Mouse (Mus musculus) v-Abl transformed pro-B cells (cell line): Measurements from ENCODE around the gene Cox4i2.

Source experiments
- in situ Hi-C, 2 experiments: fragments of 400-800 bp; cut with MboI; formaldehyde crosslinking; loops; one replicate each; pipeline ENCODE4 v1.15.1; 2025; ENCODE audit not compliant: unreplicated experiment in 2 of 2

Gene Cox4i2

GRCm38 (mm10) chr2:152753944-152754711, at the start of gene Cox4i2:
TSS of gene Cox4i2 (plus strand) at chr2:152754173.
- in situ Hi-C loops: no loop called here

- in situ Hi-C loops: loop anchor here in 1 of 2 experiments (5.0 kb wide), 2 partner anchors 33 to 63 kb away; partner anchors contain the start of gene Id1
Observed at GRCm38 (mm10) chr2:152704256-152704605, 49.7 kb upstream of the Cox4i2 start.

DNA sequence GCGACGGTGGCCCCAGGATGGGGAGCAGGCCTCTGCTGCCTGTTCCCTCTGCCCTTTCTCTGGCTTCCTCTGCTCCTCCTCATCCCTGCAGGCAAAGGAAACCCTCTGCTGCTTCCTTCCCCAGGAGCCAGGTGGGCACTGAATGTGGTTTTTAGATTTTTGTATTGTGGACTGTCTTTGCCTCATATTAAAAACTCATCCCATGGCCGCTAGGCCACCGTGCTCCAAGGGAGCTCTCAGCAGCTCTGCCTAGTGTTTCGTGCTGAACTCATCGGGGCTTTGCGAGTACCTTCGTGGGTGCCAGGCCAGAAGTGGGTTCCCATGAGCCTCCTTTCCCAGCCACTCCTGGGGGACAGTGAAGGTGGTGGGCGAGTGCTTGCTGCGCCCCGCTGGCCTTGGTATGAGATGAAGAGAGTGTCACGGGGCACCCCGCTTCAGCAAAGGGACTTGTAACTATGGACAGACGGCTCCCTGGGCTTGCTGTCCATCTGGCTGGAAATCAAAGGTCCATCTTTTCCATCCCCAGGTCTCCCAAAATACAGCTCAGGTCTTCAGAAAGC, 49.1 kb upstream of the Cox4i2 start:
- in situ Hi-C loops: loop anchor here in 1 of 2 experiments (5.0 kb wide), 2 partner anchors 32 to 62 kb away; partner anchors contain the start of gene Id1

DNA sequence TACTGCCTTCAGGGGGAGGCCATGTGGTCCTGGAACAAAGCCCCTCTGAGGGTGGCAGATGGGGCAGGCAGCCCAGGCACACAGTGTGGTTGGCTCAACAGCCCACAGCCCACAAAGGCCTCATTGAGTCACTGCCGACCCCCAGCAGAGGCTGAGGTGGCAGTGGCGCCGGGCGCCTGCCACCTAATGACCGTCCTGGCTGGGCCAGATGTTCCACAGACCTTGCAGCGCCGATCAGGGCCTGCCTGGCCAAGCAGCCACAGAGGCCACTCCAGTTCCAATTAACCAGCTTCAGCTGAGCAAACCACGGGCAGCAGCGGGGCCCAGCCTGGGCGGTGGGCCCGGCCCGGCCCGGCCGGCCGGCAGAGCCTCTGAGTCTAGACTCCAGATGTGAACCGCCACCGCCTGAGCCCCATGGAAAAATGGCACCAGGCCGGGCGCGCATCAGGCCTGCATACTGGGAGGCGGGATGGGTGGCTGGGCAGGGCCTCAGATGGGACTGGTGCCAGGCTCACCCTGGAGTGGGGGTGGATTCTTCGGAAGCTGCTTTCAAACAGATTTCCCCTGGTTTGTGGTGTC, 47.9 kb upstream of the Cox4i2 start:
- in situ Hi-C loops: no loop called here

- in situ Hi-C loops: no loop called here
Observed at GRCm38 (mm10) chr2:152707186-152707585, 46.8 kb upstream of the Cox4i2 start.

GRCm38 (mm10) chr2:152707627-152708026, 46.3 kb upstream of the Cox4i2 start:
- in situ Hi-C loops: no loop called here

GRCm38 (mm10) chr2:152709066-152709465, 44.9 kb upstream of the Cox4i2 start:
- in situ Hi-C loops: no loop called here

DNA sequence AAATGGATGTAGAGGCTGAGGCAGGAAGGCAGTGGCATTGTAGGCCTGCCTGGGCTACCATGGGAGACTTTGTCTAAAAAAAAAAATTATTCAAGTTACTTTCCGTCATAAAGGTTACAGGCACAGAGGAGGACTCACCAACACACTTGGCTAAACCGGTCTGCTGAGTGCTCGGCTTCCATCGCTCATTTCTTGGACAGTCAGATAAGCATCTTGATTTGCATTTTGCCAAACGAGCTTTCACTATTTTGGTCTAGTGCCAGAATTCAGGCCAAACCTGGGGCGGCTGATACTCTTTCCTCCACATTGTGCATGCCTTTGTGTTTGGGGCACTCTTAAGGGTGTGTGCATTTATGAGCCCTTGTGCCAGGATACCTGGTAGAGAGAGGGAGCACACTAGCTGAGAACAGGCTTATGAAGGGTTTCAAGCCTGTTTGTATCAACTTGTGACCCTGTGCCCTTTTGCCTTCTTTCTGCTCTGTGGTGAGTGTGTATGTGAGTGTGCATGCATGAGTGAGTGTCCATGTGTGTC, 37.7 kb upstream of the Cox4i2 start:
- in situ Hi-C loops: no loop called here

- in situ Hi-C loops: no loop called here
Observed at GRCm38 (mm10) chr2:152717652-152718051, 36.3 kb upstream of the Cox4i2 start.

DNA sequence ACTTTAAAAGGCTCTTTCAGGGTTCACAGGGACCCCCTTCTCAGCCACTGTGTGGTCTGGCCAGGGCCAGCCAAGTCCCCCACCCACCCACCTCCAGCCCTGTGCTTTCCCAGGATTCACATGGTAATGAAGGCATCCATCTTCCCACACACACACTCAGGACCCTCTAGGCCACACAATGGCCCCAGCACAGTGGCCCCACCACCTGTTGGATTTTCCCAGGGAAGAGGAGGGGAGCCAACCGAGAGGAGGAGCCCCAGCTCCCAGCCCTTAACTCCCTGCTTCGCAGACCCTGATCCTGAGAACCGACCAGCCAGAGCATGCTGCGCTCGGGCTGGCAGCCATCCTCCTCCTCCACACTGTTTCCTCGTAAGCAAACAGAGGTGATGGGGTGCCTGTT, 35.9 kb upstream of the Cox4i2 start:
- in situ Hi-C loops: no loop called here

DNA sequence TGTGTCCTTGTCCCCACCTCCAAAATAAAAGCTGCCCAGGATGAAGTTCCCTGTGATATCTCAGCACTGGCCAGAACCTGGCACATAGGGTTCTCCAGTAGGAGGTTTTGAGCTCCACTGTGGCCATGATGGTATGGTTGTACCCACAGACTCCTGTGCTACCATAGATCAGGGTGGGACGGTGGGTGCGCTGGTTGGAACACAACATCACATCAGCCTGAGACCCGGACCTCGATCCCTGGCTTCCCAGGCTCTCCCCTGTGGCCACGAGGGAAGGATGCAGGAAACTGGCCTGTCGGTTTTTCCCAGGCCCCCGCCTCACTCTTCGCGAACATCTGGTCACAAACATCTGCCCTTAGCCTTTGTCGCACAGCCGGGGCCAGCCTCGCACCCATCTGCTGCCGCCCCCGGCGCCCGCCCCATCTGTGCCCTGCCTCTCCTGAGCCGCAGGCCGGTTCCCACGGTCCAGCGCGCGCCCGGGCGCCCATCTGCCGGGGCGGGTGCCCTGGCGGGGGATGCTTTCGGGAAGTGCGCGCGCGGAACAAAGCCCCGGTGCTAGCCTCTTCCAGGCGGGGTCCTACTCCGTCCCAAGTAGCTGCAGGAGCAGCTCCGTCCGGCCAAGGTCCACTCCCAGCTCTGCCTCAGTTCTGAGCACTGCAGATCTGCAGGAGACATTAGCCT, 30.2 kb upstream of the Cox4i2 start:
- in situ Hi-C loops: no loop called here

DNA sequence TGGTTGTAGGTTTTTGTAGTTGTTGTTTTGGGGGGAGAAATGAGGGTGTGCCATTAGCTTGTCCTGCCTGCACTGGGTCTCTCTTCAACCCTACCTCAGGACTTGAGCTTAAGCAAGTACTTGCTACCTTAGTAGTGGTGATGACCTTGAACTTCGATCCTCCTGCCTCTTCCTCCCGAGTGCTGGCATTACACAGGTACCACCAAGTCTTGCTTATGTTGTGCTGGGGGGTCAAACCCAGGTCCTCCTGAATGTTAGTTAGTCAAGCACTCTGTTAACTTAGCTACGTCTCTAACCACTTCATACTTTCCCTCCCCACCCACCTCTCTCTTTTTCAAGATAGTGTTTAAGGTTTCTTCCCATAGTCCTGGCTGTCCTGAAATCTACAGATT, 29.6 kb upstream of the Cox4i2 start:
- in situ Hi-C loops: no loop called here

DNA sequence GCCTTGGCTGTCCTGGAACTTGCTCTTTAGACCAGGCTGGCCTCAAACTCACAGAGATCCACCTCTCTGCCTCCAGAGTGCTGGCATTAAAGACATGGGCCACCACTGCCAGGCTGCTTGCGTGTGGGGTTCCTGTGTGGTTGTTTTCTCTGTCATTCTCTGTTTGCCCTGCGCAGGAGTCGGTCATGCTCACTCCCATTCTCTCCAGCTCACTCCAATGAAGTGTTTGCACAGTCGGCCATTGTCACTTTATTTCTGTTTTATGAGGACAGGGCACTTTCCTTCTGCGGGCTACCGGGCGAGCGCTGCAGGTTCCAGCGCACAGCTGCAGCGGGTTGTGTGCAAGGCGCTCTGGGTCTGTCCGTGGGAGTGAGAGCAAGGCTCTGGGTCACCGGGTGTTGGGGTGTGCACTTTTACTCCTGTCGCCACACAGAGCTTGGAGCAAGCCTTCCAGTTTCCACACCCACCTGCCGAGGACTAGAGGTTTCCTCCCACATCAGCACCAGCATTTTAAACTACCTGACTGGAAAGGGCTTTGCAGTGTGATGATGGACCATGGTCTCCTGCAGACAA, 28.7 kb upstream of the Cox4i2 start:
- in situ Hi-C loops: no loop called here

GRCm38 (mm10) chr2:152726213-152726612, 27.8 kb upstream of the Cox4i2 start:
- in situ Hi-C loops: no loop called here

DNA sequence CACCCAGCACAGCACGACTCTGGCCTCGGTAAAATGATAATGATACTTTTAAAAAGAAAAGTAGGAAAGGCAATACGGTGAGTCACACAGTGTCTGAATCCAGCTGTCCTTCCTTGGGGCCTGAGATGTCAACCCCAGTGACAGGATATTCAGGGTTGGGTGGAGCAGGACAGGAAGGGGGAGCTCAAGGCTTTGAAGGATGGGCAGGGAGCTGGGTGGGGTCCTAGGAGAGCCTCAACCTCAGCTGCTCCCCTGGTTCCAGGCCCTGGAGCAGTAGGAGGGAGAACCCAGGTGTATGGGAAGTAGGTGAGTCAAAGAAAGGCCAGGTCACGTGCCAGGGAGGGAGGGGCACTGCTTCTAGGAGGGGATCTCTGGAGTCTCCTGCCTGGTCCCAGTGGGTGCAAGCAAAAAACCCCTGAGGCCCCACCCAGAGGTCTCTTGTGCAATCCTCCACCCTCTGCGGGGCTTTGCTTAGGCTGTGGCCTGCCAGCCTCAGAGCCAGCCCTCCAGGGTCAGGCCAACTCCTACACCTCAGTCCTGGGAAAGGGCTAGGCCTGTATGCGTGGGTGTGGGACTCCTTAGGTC, 27.1 kb upstream of the Cox4i2 start:
- in situ Hi-C loops: no loop called here

GRCm38 (mm10) chr2:152727795-152728510, 26.0 kb upstream of the Cox4i2 start:
- in situ Hi-C loops: no loop called here

DNA sequence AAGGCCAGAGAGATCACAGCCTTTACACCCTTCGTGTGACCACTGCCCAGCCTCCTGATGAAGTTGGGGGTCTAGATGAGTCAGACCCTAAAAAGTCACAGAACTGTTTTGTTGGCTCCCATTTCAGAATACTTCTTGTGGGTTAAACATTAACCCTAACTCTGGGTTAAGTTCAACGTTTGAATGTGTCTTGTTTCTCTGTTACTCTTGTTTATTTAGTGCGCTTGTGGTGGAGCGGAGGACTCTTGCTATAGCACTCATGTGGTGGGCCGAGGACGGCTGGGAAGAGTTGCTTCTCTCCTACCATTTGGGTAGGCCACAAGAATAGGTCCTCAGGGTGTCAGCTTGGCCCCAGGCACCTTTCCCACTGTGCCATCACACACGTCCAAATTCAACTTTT, 25.4 kb upstream of the Cox4i2 start:
- in situ Hi-C loops: no loop called here

DNA sequence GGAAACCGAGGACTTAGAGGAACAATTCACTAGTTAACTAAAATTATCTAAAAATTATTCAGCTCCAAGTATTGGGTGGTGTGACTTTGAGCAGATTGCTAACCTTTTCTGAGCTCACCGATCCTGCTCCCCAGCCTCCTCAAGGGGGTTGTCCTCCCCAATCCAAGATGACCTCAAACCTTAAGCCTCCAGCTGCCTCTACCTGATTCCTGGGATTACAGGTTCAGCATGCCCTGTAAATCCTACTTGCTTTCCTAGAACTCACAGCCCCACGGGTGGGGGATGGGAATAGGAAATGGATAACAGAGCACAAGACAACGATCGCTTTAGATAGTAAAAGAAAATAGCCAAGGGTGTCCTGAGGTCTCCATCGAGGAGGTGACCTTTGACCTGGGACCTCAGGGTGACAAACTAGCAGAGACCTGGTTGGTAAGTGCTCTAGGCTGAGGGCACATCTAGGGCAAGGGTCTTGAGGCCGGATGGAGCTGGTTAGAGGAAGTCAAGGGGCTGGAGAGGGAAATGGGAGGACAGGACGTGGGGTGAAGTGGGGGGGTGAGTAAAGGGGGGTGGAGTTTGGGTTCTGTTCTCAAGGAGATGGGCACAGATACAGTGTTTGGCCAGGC, 24.8 kb upstream of the Cox4i2 start:
- in situ Hi-C loops: no loop called here

- in situ Hi-C loops: no loop called here
Observed at GRCm38 (mm10) chr2:152729636-152730020, 24.3 kb upstream of the Cox4i2 start.
